Mouse (Mus musculus) CH12.LX (cell line): ENCODE results near the gene Slc11a1.

ENCODE experiments used
- BHLHE40 ChIP-seq: IDR thresholded peaks from 2 replicates; pipeline ENCODE4 v1.6.1; 2011; ENCODE audit warnings: mild to moderate bottlenecking, low read depth, low read length, improper control_type of control experiment
- CTCF ChIP-seq, 2 experiments: IDR thresholded peaks in 1 of 2; conservative IDR thresholded peaks in 1 of 2; 2 replicates each; pipeline ENCODE4 v1.5.1; 2011 to 2012; ENCODE audit warnings: low read depth in 2 of 2, low read length in 2 of 2, improper control_type of control experiment in 1 of 2, inconsistent platforms in 1 of 2, mild to moderate bottlenecking in 1 of 2, moderate library complexity in 1 of 2
- EP300 ChIP-seq: IDR thresholded peaks from 2 replicates; pipeline ENCODE4 v1.6.1; 2011; ENCODE audit warnings: low read length, improper control_type of control experiment
- MAX ChIP-seq: IDR thresholded peaks from 2 replicates; pipeline ENCODE4 v1.6.1; 2011; ENCODE audit warnings: low read length, improper control_type of control experiment
- POLR2AphosphoS2 ChIP-seq: IDR thresholded peaks from 2 replicates; pipeline ENCODE4 v1.6.1; 2011; ENCODE audit warnings: low read depth, low read length, improper control_type of control experiment
- ZC3H11A ChIP-seq: IDR thresholded peaks from 2 replicates; pipeline ENCODE4 v1.6.1; 2012; ENCODE audit warnings: low read depth, mild to moderate bottlenecking, inconsistent platforms, low read length, improper control_type of control experiment

DNA sequence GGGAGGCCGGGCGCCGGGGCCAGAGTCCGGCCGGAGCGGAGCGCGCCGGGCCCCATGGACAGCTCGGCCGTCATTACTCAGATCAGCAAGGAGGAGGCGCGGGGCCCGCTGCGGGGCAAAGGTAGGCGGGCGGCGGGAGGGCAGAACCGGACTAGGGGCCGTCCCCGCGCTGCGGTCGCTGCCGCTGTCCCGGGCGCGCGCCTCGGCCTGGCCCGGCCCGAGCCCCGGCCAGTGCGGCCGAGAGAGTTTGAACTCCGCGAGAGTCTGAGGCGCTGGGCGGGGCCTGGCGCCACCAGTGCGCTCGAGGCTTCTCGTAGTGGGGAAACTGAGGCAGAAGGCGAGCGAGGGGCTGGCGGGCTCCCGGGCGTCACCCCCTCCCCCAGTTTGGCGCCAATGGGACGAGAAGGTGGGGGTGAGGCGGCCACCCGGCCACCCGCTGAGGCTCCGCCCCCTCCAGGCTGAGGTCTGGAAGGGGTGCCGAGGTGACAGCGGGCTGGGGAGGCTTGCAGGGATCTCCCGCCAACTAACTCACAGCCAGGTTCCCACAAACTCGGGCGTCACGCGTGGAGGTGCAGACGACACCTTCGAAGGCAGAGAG is 16.9 kb downstream of the Slc11a1 start:
- TF ChIP-seq ZC3H11A, result no peak
- no peak for TF ChIP-seq MAX
- TF ChIP-seq EP300, result no peak
- TF ChIP-seq CTCF (conservative IDR thresholded peaks at IDR 0.05 in 1 of 2, IDR thresholded peaks at IDR 0.05 in 1 of 2; ENCODE audit: low read depth in 2 of 2, low read length in 2 of 2), result no peak
- TF ChIP-seq BHLHE40, result no peak
- TF ChIP-seq POLR2AphosphoS2, result no peak
